Mouse (Mus musculus) adrenal gland, adult 2 months (tissue): ENCODE measurements around the gene Thap4. TPM values are rescaled to one million over a fixed set of nuclear protein-coding genes. Genes with fewer than 3 reads are reported as not detected.
"Not testable (repeated sequence)": the region's sequence is repeated elsewhere in the genome, so short reads cannot be mapped to it uniquely, and the experiment has no call there.

Experiments
- DNase-seq: peaks from one replicate; pipeline ENCODE4 v3.0.0; 2021
- polyA plus RNA-seq: library from polyadenylated mRNA; depleted of rRNA; stranded (reverse); fragments of >200 nt; gene quantifications from 2 replicates; pipeline ENCODE4 v1.2.3, GENCODE M21; 2012
- total RNA-seq, 2 experiments: library from RNA; stranded (reverse); gene quantifications; 2 replicates each; pipeline ENCODE4 v1.2.3; 2021

The Thap4 gene
- total and polyA plus RNA-seq, 3 experiments, result 44.0 to 52.0 (median 49.2) TPM

GRCm38 (mm10) chr1:93691106-93691505 is 63.6 kb downstream of the Thap4 start:
- no peak for DNase-seq

GRCm38 (mm10) chr1:93689901-93690496 is 64.7 kb downstream of the Thap4 start:
- no peak for DNase-seq

GRCm38 (mm10) chr1:93688154-93688553 is 66.5 kb downstream of the Thap4 start:
- DNase-seq, result peak; percentile 36

GRCm38 (mm10) chr1:93686961-93687320 is 67.7 kb downstream of the Thap4 start:
- DNase-seq, result peak; percentile 17

GRCm38 (mm10) chr1:93686245-93686960 is 68.3 kb downstream of the Thap4 start:
- DNase-seq, result peak; percentile 75

- DNase-seq, result peak; percentile 90
Measured at GRCm38 (mm10) chr1:93685401-93686244, 69.0 kb downstream of the Thap4 start, which contains the start of gene Bok. TSS of gene Bok (plus strand) at chr1:93685660.

- peak; percentile 54 for DNase-seq
Measured at GRCm38 (mm10) chr1:93679889-93680568, 74.6 kb downstream of the Thap4 start.

GRCm38 (mm10) chr1:93678386-93678785 is 76.3 kb downstream of the Thap4 start:
- DNase-seq, result peak; percentile 73

GRCm38 (mm10) chr1:93672682-93673081 is 82.0 kb downstream of the Thap4 start:
- no peak for DNase-seq

GRCm38 (mm10) chr1:93669941-93670340 is 84.7 kb downstream of the Thap4 start:
- DNase-seq, result no peak

- peak; percentile 88 for DNase-seq
Measured at GRCm38 (mm10) chr1:93668791-93669548, 85.7 kb downstream of the Thap4 start.

- DNase-seq, result peak; percentile 78
Measured at GRCm38 (mm10) chr1:93667760-93668400, 86.8 kb downstream of the Thap4 start.

GRCm38 (mm10) chr1:93658559-93658958 is 96.1 kb downstream of the Thap4 start, which contains the start of gene Stk25:
TSS of gene Stk25 (minus strand) at chr1:93658659.
- DNase-seq, result not testable (repeated sequence)

- DNase-seq, result no peak
Measured at GRCm38 (mm10) chr1:93657025-93657360, 97.7 kb downstream of the Thap4 start.

GRCm38 (mm10) chr1:93656325-93657024 is 98.2 kb downstream of the Thap4 start:
- DNase-seq, result peak; percentile 16

GRCm38 (mm10) chr1:93654798-93655197 is 99.9 kb downstream of the Thap4 start:
- no peak for DNase-seq

GRCm38 (mm10) chr1:93654275-93654674 is 100.4 kb downstream of the Thap4 start:
- no peak for DNase-seq
